Comparison of ENCODE assay signal across 8 mouse cellular contexts in the genomic region with DNA sequence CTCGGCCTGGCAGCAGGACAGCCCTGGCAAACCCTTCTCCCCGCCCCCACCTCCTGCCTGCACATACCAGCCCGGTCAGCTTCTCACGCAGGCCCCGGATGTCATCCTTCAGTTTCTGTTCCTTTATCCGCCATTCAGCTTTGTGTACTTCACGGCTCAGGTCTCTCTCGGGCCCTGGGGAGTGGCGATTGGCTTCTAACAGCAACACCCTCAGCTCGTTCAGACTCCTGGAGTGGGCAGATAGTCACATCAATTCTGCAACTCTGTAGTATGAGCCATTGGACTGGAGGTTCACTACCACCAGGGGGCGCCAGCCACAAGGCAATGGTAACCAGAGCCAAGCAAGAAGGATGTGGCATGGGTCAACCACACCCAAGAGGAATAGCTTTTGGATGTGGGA. TPM values are rescaled to one million over a fixed set of nuclear protein-coding genes. Genes with fewer than 3 reads are reported as not detected.
DNase-seq lines count a peak whose midpoint lies in the region; ATAC-seq lines count a peak whose summit lies in the region.

No protein-coding gene starts in this region.

- WGBS in intestine, embryonic 14.5 days: 59% methylated on average over 11 of the region's 11 CpGs
- WGBS in midbrain, embryonic 10.5 days: 58% methylated on average over 11 of the region's 11 CpGs

- H3K4me1 ChIP-seq in intestine, embryonic 14.5 days (replicated peaks; ENCODE audit: control insufficient read depth, insufficient read depth, low read length): no peaks in the 10 kb centered on the region
- peaks cover 7% of the 10 kb centered on the region for H3K4me1 ChIP-seq in midbrain, embryonic 10.5 days

- H3K27me3 ChIP-seq in intestine, embryonic 14.5 days (replicated peaks; ENCODE audit: control insufficient read depth, insufficient read depth, low read length): no peaks in the 10 kb centered on the region
- no peaks in the 10 kb centered on the region for H3K27me3 ChIP-seq in midbrain, embryonic 10.5 days (ENCODE audit: low read depth, poor library complexity, severe bottlenecking)

- no peak overlapping the region for H3K4me3 ChIP-seq in intestine, embryonic 14.5 days (ENCODE audit: low read depth, low read length)
- H3K4me3 ChIP-seq in midbrain, embryonic 10.5 days: no peak overlapping the region

- no peak overlapping the region for H3K27ac ChIP-seq in intestine, embryonic 14.5 days (ENCODE audit: low read depth)
- H3K27ac ChIP-seq in midbrain, embryonic 10.5 days (replicated peaks): no peak overlapping the region

- 0 out of 2 replicates have a peak, but pooled peaks have one; percentile 73 for ATAC-seq in intestine, embryonic 14.5 days (replicated peaks; ENCODE audit: low FRiP score, low TSS enrichment, low read depth)

- peaks cover 51% of the 10 kb centered on the region for H3K36me3 ChIP-seq in intestine, embryonic 14.5 days (ENCODE audit: control insufficient read depth, insufficient read depth, low read length)
- peaks cover 95% of the 10 kb centered on the region for H3K36me3 ChIP-seq in midbrain, embryonic 10.5 days

- intact Hi-C loops in gastrocnemius, postnatal 14 days (cut with DNase I; ENCODE audit: low total_unique reads): no loop called here

- H3K9ac ChIP-seq in intestine, embryonic 14.5 days (ENCODE audit: low read length): no peak overlapping the region

- DNase-seq in ZHBTc4 (ENCODE audit: low read depth, low spot score): peak; percentile 95
- DNase-seq in cerebellum, postnatal 4 days (ENCODE audit: low spot score in 2 of 2): peak; percentile 88 to 92
- peak; percentile 88 for DNase-seq in gastrocnemius, postnatal 14 days
- peak; percentile 94 for DNase-seq in intestine, embryonic 14.5 days (ENCODE audit: low spot score)
- peak; percentile 64 to 96 for DNase-seq in left cerebral cortex, adult 9 months (ENCODE audit: low spot score in 2 of 2)
- peak; percentile 85 for DNase-seq in midbrain, embryonic 10.5 days (ENCODE audit: low spot score)
- DNase-seq in right cerebral cortex, postnatal 4 days: peak; percentile 95
- DNase-seq in urinary bladder, postnatal 4 days (ENCODE audit: low spot score in 2 of 2): peak; percentile 80 to 92

- no peaks in the 10 kb centered on the region for H3K9me3 ChIP-seq in intestine, embryonic 14.5 days (ENCODE audit: control insufficient read depth, low read length)
- peaks cover 4% of the 10 kb centered on the region; the same call in 1 of the 2 replicates for H3K9me3 ChIP-seq in midbrain, embryonic 10.5 days (replicated peaks)

- no peak overlapping the region for H3K4me2 ChIP-seq in intestine, embryonic 14.5 days (ENCODE audit: low read length)

RNA-seq across cellular contexts. Expression of gene Gtf2ird1, which starts 37.6 kb away (rescaled TPM):
- total RNA-seq in gastrocnemius, postnatal 14 days (2021): 10 to 100 TPM in 1 of 2 experiments, 1 to 10 TPM in 1; 9.5 to 10.7 TPM
- 85.9 and 101 TPM in 2 replicates for polyA plus RNA-seq in intestine, embryonic 14.5 days (2014; fragmentation: Nextera tagmentation; extraction: Ambion mirVana)
- 96.4 and 109 TPM in 2 replicates for polyA plus RNA-seq in midbrain, embryonic 10.5 days (2016; fragmentation: Nextera tagmentation; extraction: Ambion mirVana)

RNA-seq across cellular contexts. Expression of gene Clip2, which starts 58.1 kb away (rescaled TPM):
- 1 to 10 TPM; 6.4 to 8.4 TPM for total RNA-seq in gastrocnemius, postnatal 14 days (2021)
- 4.7 and 4.8 TPM in 2 replicates for polyA plus RNA-seq in intestine, embryonic 14.5 days (2014; fragmentation: Nextera tagmentation; extraction: Ambion mirVana)
- 4.6 and 6.2 TPM in 2 replicates for polyA plus RNA-seq in midbrain, embryonic 10.5 days (2016; fragmentation: Nextera tagmentation; extraction: Ambion mirVana)
